Mouse (Mus musculus) leukemia stem cell, adult 10-12 weeks (primary cell): Measurements from ENCODE around the gene Gm16434. TPM values are rescaled to one million over a fixed set of nuclear protein-coding genes. Genes with fewer than 3 reads are reported as not detected.

ENCODE experiments used
- polyA plus RNA-seq: library from polyadenylated mRNA; stranded (reverse); fragments of >175 nt; gene quantifications from 2 replicates; pipeline ENCODE4 v1.2.3, GENCODE M21; 2012; ENCODE audit warnings: low replicate concordance

Gm16434 gene
- not detected in 2 replicates for polyA plus RNA-seq

DNA sequence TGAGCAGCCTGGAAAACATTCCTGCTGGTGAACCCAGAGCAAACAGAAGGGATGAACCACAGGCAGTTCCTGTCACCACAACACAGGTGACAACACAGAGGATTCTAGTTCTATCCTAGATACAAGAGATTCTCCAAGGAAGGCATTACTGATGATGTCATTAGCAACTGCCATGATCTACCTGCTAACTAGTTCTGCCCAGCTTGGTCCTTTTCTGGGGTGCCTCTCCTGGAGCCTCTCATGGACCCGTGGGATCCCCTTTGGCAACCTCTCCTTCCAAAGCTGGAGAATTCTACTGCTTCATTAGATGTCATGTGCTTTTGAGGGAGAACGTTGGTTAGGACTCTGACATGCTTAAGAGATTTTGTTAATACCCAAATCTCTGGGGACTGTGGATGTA, at the start of gene Gm16434:
TSS of gene Gm16434 (minus strand) at position 101 of the 400 bp plus-strand sequence.

GRCm38 (mm10) chr14:7174483-7174971, 19.8 kb downstream of the Gm16434 start, which contains the start of gene Gm3512:
Gene Gm3512 (minus strand): TSS chr14:7174533.

Other genes starting within 250 kb of the Gm16434 start
- gene Gm6356, start 220.7 kb downstream of the Gm16434 start, polyA plus RNA-seq: not detected in 2 replicates
- not detected in 2 replicates for gene Gm10406, start 167.1 kb downstream of the Gm16434 start, polyA plus RNA-seq
- gene Gm3685, start 149.6 kb downstream of the Gm16434 start, polyA plus RNA-seq: not detected in 2 replicates
- gene Gm3696, start 93.9 kb downstream of the Gm16434 start, polyA plus RNA-seq: not detected in 2 replicates
- not detected in 2 replicates for gene Gm6676, start 69.1 kb downstream of the Gm16434 start, polyA plus RNA-seq
- gene Gm3512, start 20.0 kb downstream of the Gm16434 start, polyA plus RNA-seq: not detected in 2 replicates
- gene Gm3727, start 70.2 kb upstream of the Gm16434 start, polyA plus RNA-seq: not detected in 2 replicates
- not detected in 2 replicates for gene Gm3739, start 120.5 kb upstream of the Gm16434 start, polyA plus RNA-seq
- gene Gm5797, start 137.9 kb upstream of the Gm16434 start, polyA plus RNA-seq: not detected in 2 replicates
- gene Gm8374, start 170.6 kb upstream of the Gm16434 start, polyA plus RNA-seq: not detected in 2 replicates